Mouse (Mus musculus): ENCODE measurements around the gene Entr1.

GRCm38 (mm10) chr2:26434791-26435572 is 45.9 kb upstream of the Entr1 start:
- TF ChIP-seq CTCF (conservative IDR thresholded peaks at IDR 0.05; ENCODE audit: low read length) = no peak
- no peak for TF ChIP-seq POU5F1 (IDR thresholded peaks at IDR 0.05; ENCODE audit: borderline replicate concordance, low read length)
- TF ChIP-seq NANOG (IDR thresholded peaks at IDR 0.05; ENCODE audit: borderline replicate concordance, low read length) = no peak
